Mouse (Mus musculus) embryo, embryonic 10 days (tissue): ENCODE data around the gene Cd83.

Source experiments
- DNase-seq: peaks from one replicate; pipeline ENCODE4 v3.0.0-alpha.2; 2015; ENCODE audit warnings: low spot score

Cd83 gene

DNA sequence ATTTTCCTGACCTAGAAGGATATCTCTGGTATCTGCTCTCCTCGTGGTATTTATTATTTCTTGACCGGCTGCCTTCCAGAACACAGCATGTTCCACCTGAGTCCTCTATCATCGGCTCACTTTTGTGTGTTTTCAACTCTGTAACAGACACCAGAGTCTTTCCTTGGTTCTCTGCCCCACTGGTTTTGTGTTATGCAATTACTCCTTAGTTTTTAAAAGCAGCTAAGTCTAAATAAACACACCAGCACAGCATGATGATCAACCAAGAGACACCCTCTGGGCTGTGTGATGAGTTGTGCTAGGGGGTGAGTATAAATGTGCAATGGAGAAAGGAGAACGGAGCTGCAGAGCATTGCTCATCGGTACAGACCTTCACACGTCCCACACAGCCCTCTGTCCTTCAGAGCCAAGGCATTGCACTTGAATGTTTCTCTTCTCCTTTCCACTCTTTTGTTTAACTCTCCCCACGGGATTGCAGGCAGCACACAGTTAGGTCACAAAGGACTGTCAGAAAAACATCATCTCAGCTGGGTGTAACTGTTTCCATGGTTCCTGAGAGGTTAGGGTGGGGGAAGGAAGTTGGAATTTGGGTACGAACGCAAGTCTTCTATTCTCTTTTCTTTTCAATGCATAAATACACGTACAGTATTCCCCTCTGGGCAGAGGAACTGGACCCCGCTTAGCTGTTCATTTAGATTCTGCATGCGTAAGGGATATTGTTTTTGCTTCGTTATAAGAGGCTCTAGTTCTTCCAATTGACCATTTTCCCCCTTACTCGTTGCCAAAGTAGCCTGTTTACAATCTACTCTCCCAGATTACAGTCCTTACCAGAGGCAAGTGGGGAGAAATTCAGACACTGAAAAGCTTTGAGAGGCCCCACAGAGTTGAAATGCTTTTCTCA, 22.0 kb downstream of the Cd83 start:
- peak; percentile 16 for DNase-seq

DNA sequence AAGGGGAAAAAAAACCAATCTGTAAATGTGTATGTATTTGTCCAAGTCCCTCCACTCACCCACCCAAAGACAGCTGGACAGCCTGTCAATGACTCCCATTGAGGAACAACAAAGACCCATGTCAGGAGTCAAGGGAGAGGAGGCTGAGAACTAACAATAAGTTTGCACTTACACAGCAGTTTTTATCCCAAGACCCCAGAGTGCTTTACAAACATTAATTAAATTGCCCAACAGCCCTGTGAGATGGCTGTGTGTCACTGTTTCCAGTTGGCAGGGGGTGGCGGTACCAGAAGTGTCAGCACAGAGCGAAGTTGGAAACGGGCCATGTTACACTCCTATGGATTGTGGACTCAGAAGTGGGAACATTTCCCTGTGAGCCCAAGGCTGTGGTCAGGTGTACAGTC, 22.7 kb downstream of the Cd83 start:
- DNase-seq: no peak

DNA sequence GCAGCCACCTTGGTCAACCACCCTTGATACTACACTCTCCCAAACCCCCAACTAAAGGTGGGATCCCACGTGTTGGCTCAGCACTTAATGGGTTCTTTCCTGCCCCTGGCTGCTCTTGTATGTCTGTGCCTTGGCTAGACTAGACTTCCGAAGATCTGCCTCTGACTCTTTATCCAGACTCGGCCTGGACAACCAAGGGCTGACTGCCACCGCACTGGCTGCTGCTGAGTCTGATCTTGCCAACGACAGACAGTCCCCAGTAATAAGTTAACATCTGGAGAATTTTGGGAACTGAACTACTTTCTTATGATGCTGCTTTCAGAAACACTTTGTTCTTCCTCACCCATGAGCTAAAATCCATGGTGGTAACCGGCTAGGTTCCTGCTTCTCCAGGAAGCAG, 26.0 kb downstream of the Cd83 start:
- no peak for DNase-seq

DNA sequence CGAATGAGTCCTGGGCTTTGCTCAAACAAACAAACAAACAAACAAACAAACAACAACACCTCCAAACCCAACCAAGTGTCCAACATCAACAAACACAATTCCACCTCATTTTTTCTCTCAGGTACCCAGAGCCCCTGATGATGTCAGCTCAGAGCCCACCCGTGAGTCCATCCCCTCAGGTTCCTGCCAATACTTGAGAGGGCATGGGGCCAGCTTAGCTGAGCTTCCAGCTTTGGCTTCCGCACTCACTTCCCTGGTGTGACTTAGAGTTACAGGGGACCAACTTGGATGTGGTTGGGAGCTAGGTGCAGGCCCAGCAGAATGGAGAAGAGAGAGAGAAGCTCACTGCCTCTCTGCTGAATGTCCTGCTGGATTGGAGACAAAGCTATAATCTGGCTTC, 27.3 kb downstream of the Cd83 start:
- no peak for DNase-seq

DNA sequence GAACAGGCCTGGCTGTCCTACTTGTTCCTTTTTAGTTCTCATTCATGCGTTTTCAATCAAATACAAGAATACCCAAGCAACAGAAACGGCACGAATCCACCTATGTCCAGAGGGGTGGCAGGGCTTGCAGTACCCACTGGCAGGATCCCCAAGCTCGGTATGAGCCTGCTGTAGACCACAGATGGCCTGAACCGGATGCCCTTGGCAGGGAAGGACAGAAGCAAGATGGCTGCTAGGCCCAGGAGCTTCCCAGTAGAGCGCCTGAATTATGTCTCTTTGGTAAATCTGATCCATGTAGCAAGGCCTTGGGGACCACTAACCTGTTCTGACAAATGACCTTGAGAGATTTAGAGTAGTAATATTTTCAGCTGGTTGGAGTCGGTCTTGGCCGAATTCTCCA, 28.9 kb downstream of the Cd83 start:
- DNase-seq: no peak

DNA sequence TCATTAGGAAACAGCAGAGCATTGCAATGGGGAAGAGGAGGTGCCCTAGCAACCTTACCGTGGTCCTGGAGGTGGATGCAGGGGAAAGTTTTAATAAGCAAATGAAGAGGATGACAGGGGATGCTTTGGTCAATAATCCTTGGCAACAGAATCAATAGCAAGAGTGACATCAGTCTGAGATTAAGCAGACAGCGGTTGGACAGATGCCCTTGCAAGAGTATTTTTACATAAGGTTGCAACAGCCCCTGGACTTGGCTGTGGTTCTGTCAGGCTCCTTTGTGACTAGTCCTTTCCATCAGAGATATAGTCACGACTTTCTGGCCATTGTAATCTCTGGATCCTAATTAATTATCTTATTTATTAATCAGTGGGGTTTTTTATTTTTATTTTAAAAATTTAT, 32.9 kb downstream of the Cd83 start:
- no peak for DNase-seq

DNA sequence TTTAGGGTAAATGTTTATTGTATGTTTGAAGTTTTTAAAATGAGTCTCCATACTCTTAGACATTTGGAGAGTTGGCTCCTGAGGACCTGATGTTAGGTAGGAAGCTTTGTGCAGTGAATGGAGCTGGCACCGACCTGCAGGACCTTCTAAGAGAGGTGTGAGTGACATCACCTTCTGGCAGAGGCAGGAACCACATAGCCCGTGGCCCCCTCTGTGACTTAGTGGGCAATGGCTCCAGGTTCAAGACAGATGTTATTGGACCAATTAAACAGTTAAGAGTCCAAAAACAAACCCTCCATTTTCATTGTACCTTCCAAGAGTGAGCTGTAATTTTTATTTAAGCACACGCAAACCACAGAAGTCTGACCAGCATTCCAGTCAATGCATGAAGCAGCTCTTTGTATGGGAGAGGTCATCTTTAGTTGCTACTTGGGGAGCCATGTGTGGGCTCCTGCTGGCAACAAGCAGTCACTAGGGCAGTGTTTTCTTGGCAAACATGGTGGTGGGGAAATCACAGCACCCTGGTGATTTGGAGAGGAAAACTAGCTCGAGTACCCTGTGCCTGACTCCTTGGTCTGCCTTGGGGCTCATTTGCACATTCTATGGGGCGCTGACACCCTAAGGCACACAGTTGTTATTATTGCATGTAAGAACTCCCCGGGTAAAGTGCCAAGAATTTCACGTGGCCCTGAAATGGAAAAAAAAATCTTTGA, 33.9 kb downstream of the Cd83 start:
- no peak for DNase-seq

DNA sequence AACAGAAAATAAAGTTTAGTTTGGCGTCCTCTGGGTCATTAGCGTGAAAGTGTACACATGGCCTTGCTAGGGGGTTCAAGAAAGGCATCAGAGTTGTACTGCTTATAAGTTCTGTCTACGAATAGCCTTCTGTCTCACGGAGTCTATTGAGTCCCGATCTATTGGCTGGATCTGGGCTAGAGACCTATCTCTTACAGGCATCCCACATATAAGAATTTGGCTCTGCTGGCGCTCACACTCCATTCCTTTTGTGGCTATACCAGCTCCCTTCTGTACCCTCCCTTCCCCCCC, 34.4 kb downstream of the Cd83 start:
- DNase-seq: no peak

DNA sequence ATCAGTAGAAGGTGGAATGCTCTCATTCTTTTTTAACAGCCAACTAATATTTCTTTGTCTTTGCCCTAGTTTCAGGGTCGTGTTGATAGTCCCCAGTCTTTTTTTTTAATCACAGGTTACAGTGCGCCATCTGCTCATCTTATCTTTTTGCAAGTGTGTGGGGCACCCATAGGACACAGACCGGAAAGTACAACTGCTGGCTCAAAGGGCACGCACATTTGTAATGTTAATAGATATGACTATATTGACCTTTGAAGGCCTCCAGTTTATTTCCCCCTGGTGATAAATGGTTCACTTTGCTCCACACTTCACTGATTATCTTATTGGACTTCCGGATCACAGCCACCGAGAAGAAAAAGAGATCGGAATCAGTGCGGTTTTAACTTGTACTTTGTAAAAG, 35.5 kb downstream of the Cd83 start:
- no peak for DNase-seq

DNA sequence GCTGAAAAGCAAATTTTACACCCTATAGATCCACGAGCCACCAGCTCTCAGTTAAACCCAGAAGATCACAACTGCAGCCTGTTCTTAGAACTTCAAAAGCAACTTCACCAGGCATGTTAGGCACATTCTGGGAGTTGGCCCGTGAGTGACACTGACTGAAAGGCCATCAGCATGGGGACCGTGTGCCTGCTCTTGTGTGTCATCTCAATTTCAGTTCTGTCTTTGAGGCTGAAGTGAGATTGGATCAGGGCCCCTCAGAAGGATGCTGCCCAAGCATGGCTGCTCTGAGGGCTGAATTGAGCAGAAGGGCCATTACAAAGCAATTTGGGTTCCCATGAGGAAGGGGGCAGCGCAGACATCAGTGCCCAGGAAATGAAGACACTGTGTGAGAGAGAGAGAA, 37.7 kb downstream of the Cd83 start:
- DNase-seq: no peak

DNA sequence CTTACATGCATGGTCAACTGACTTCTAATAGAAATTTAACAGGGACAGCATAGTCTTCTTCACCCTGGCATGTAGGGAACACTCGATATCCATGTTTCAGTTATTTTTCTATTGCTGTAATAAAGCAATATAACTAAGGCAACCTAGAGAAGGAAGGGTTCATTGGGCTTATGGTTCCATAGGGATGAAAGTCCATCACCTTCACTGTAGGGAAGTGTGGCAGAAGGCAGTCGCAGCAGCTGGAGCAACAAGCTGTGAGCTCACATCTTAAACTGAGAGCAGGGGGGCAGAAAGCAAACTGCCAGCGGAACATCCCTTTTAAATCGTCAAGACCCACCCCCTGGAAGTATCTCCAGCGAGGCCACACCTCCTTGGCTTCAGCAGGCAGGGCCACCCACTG, 44.1 kb downstream of the Cd83 start:
- no peak for DNase-seq

DNA sequence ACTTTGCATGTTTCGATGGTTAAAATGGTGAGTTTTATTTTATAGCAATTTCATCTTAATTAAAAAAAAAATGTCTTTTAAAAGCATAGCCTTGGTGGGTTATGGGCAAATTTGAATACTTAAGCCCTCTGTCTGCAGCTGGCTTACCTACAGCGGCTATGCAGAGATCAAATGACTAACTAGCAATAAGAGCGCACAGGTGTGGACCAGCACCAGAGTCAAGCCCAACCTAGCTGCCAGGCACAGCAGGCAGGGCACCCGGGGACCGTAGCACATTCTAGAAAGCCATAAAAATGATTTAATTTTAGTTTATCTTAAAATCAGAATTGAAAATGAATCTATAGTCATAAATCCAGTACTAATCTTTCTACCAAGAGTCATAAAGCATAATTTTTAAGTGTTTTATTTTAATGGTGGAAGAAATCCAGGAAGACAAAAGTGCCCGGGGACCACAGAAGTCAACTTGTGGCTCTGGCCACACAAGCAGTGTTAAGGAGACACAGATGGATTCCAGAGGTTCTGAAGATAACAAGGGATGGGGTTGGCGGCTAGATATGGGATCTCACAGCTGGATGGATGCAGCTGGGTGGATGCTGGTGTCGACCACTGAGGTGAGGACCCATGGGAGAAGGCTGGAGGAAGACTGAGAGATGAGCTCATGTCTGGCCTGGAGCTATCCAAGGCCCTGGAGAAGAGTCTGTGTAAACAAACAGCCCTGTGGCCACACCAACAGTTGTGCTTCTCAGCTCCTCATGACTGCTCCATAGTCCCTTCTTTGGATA, 46.5 kb downstream of the Cd83 start:
- no peak for DNase-seq

DNA sequence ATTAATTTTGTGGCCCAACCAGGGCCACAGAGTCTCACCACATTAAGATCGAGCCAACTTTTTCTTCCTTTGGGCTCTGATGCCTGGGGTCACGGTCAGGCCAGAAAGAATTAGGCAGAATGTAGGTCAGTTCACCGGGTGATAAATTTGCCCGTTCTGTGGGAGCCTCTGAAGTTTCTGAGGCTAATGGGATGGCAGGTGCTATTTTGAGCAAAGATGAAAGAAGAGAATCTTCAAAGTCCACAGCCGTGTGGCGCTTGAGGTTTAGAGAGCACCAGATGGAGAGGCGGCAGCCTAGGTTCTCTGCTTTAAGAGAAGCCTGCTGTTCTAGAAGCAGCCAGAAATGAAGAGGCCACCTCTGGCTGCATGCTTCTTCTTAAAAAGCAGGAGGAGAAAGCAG, 48.2 kb downstream of the Cd83 start:
- DNase-seq: peak; percentile 35

DNA sequence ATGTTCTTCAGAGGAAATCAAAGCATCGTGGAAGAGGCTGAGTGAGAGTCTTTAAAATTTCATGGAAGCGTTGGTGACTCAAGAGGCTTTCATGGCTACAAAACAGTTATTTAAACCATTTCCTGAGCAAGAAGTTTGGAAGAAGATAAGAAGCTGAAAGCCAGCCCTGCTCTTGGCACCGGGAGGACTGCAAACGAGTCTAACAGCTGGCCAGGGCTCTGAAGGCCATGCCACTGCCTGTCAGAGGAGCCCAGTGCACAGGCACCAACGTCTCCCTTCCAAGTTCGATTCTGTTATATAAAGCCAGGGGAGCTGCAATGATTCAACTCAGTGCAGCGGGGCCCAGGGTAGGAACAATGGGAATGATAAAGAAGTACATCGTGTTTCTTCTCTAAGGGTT, 51.8 kb downstream of the Cd83 start:
- no peak for DNase-seq

DNA sequence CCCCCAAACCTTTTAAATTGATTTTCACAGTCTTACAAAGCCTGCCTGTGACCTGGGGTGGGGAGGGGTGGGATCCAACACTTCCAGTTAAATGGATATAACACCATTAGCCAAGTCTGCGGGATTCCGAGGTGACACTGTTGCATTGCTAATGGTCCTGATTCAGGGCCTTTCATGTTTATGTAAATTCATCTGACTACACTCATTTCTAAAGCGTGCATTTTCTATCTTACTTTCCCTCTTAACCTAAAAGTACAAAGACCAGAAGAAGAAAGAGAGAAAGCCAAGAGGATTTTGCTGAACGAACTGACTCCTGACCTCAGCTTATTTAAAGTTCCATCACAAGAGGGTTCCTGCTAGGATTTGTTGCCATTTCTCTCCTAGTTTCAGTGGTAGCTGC, 53.2 kb downstream of the Cd83 start:
- DNase-seq: no peak

DNA sequence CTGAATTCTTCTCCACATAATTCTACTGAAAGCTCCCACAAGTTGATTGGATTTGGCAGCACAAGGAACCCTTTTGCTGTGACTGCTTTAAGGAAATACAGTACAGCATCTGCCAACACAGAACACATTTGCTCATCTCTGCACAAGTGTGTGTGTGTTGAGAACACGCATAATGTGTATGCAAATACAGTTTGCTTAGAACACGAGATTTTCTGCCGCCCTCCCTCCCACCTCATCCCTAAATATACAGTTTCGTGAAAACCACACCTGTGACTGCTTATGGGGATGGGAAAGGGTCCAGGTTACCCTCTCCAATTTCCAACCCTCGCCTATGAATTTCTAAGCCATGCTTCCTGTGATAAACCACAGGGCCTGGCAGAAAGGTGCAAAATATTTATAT, 60.6 kb downstream of the Cd83 start:
- no peak for DNase-seq

DNA sequence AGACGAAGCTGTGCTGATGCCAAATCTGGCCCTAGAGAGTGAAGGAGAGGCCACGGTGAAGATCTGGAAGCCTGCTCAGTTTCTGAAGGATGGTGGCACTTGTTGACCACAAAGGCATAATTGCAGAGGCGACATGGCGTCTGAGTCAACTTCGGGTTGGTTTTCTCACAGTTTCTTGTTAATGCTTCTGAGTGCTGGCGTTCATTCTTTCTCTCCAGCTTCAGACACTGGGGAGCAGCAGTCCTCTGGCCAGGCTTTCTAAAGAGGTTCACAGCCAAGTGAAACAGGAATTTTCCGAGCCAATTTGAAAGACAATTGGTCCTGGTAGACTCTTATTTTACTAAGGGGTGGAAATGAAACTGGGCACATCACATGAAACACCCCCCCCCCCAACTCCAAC, 62.6 kb downstream of the Cd83 start:
- no peak for DNase-seq

DNA sequence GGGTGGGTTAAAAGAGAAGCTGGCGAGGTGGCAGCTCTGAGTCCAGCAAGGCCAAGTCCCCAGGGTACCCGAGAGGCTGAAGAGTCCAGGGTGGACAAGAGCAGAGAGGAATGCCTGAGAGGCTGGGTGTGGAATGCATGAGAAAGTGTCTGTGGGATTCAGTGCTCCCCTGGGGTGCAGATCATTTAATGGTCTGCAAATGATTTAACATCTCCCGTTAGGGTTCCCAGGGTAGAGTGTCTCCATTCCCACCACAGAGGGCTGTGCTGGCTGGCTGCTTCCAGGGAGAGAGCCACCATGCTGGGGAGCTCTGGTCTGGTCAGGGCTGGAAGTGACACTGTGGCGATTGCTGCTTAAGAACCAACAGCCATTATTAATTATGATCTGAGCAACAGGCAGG, 65.2 kb downstream of the Cd83 start:
- DNase-seq: no peak

DNA sequence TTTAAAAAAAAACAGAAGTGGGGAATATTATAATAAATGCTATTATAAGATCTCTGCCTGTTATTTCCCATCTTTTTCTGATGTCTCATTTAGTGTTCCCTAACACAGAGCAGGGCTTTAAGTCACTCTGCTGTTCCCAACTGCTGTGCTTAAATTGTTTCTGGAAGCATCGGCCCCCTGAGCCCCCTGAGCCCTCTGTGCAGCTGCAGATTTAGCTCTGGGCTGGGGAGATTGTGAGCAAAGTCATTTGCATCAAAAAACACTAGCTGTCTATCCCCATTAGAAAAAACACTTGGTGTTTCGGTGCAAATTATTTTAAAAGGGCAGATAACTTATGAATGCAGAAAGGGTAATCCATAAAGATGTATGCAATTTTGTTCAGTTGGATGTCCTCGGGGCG, 66.5 kb downstream of the Cd83 start:
- no peak for DNase-seq
